Mouse (Mus musculus) midbrain, embryonic 13.5 days (tissue): ENCODE measurements around the gene Lama1. TPM values are rescaled to one million over a fixed set of nuclear protein-coding genes. Genes with fewer than 3 reads are reported as not detected.
"Not testable (repeated sequence)": the region's sequence is repeated elsewhere in the genome, so short reads cannot be mapped to it uniquely, and the experiment has no call there.

Source experiments
- ATAC-seq: fragments of 200-750 bp; cut with Nextera tagmentation; 2 replicates; pipeline ENCODE4 v1.8.0; 2017; ENCODE audit warnings: mild to moderate bottlenecking, moderate TSS enrichment, moderate library complexity
- H3K27ac ChIP-seq: fragments of 300-500 bp; sonication (generic); 2 replicates; pipeline ENCODE4 v1.5.1; 2015; ENCODE audit warnings: inconsistent platforms, mild to moderate bottlenecking, moderate library complexity
- H3K27me3 ChIP-seq: fragments of 300-500 bp; sonication (generic); 2 replicates; pipeline ENCODE4 v1.6.1; 2015; ENCODE audit warnings: mild to moderate bottlenecking, inconsistent platforms
- H3K36me3 ChIP-seq: fragments of 300-500 bp; sonication (generic); 2 replicates; pipeline ENCODE4 v1.6.1; 2015; ENCODE audit warnings: mild to moderate bottlenecking, inconsistent platforms
- H3K4me1 ChIP-seq: fragments of 300-500 bp; sonication (generic); replicated peaks from 2 replicates; pipeline ENCODE4 v1.6.1; 2015; ENCODE audit warnings: inconsistent platforms
- H3K4me2 ChIP-seq: fragments of 300-500 bp; sonication (generic); replicated peaks from 2 replicates; pipeline ENCODE4 v1.6.1; 2015; ENCODE audit warnings: moderate library complexity, mild to moderate bottlenecking, inconsistent platforms
- H3K4me3 ChIP-seq: fragments of 300-500 bp; sonication (generic); replicated peaks from 2 replicates; pipeline ENCODE4 v1.5.1; 2015; ENCODE audit warnings: mild to moderate bottlenecking, inconsistent platforms
- H3K9ac ChIP-seq: fragments of 300-500 bp; sonication (generic); replicated peaks from 2 replicates; pipeline ENCODE4 v1.6.1; 2015; ENCODE audit warnings: mild to moderate bottlenecking, inconsistent platforms
- H3K9me3 ChIP-seq: fragments of 300-500 bp; sonication (generic); 2 replicates; pipeline ENCODE4 v1.6.1; 2016; ENCODE audit warnings: mild to moderate bottlenecking, inconsistent platforms
- WGBS: fragments of 180-500 bp; shearing (Covaris S2); methylation state at CpG from one replicate; pipeline ENCODE4 v1.1.7; 2015; 5-methylcytosine and 5-hydroxymethylcytosine counted together
- polyA plus RNA-seq: library from polyadenylated mRNA; unstranded; fragments of >200 nt; fragmentation: Nextera tagmentation; extraction: Ambion mirVana; gene quantifications from 2 replicates; pipeline ENCODE4 v1.2.1, GENCODE M21; 2015

Lama1 gene
- polyA plus RNA-seq, 1 experiment from 2014 or later: 10.3 TPM

GRCm38 (mm10) chr17:67722578-67722977 is 25.5 kb downstream of the Lama1 start:
- Histone ChIP-seq H3K4me2 (no peak overlapping the region), H3K27ac (no peak overlapping the region), H3K9me3 (no peaks in the 10 kb centered on the region), H3K4me1 (0 out of 2 replicates have a peak, but pooled peaks cover 3% of the 10 kb centered on the region), H3K36me3 (peaks cover 11% of the 10 kb centered on the region; the same call in 1 of the 2 replicates), H3K27me3 (no peaks in the 10 kb centered on the region), H3K9ac (no peak overlapping the region), H3K4me3 (no peak overlapping the region)
- WGBS: 100% methylated on average over 1 of the region's 1 CpGs
- ATAC-seq: peak; percentile 57

GRCm38 (mm10) chr17:67723175-67724067 is 26.4 kb downstream of the Lama1 start:
- Histone ChIP-seq H3K36me3 (peaks cover 9% of the 10 kb centered on the region; the same call in 1 of the 2 replicates), H3K27ac (no peak overlapping the region), H3K4me2 (no peak overlapping the region)

GRCm38 (mm10) chr17:67726601-67727000 is 29.5 kb downstream of the Lama1 start:
- Histone ChIP-seq H3K4me2 (no peak overlapping the region), H3K27me3 (no peaks in the 10 kb centered on the region), H3K27ac (no peak overlapping the region), H3K4me3 (no peak overlapping the region), H3K9me3 (no peaks in the 10 kb centered on the region), H3K9ac (no peak overlapping the region), H3K4me1 (0 out of 2 replicates have a peak, but pooled peaks cover 3% of the 10 kb centered on the region), H3K36me3 (peaks cover 2% of the 10 kb centered on the region; the same call in 1 of the 2 replicates)
- 93% methylated on average over 11 of the region's 11 CpGs for WGBS
- ATAC-seq: no peak

More at GRCm38 (mm10) chr17:67723175-67724067, 26.4 kb downstream of the Lama1 start:
- 81% methylated on average over 14 of the region's 14 CpGs for WGBS
- Histone ChIP-seq H3K9me3 (no peaks in the 10 kb centered on the region), H3K4me1 (0 out of 2 replicates have a peak, but pooled peaks cover 3% of the 10 kb centered on the region), H3K9ac (no peak overlapping the region), H3K4me3 (no peak overlapping the region), H3K27me3 (no peaks in the 10 kb centered on the region)
- peak; percentile 12; the same call in 1 of the 2 replicates for ATAC-seq

- H3K27ac ChIP-seq: no peak overlapping the region
- no peak overlapping the region for H3K4me3 ChIP-seq
- ATAC-seq: no peak
- H3K9ac ChIP-seq: no peak overlapping the region
- H3K4me1 ChIP-seq: 0 out of 2 replicates have a peak, but pooled peaks cover 3% of the 10 kb centered on the region
- no peaks in the 10 kb centered on the region for H3K27me3 ChIP-seq
- H3K4me2 ChIP-seq: no peak overlapping the region
- peaks cover 2% of the 10 kb centered on the region; the same call in 1 of the 2 replicates for H3K36me3 ChIP-seq
- H3K9me3 ChIP-seq: no peaks in the 10 kb centered on the region
- WGBS: 77% methylated on average over 7 of the region's 7 CpGs
These were observed 31.7 kb downstream of the Lama1 start for GRCm38 (mm10) chr17:67728751-67729150.

GRCm38 (mm10) chr17:67731096-67731495 is 34.0 kb downstream of the Lama1 start:
- Histone ChIP-seq H3K9ac (no peak overlapping the region), H3K4me2 (no peak overlapping the region), H3K4me3 (no peak overlapping the region), H3K36me3 (peaks cover 6% of the 10 kb centered on the region), H3K9me3 (no peaks in the 10 kb centered on the region), H3K27ac (no peak overlapping the region), H3K27me3 (no peaks in the 10 kb centered on the region), H3K4me1 (no peaks in the 10 kb centered on the region)
- WGBS: 80% methylated on average over 3 of the region's 3 CpGs
- no peak for ATAC-seq

- H3K9me3 ChIP-seq: no peaks in the 10 kb centered on the region
- H3K4me3 ChIP-seq: no peak overlapping the region
- H3K4me2 ChIP-seq: no peak overlapping the region
- WGBS: 93% methylated on average over 11 of the region's 11 CpGs
- H3K36me3 ChIP-seq: peaks cover 6% of the 10 kb centered on the region
- H3K9ac ChIP-seq: no peak overlapping the region
- no peak for ATAC-seq
- no peak overlapping the region for H3K27ac ChIP-seq
- H3K27me3 ChIP-seq: no peaks in the 10 kb centered on the region
- H3K4me1 ChIP-seq: no peaks in the 10 kb centered on the region
These were observed 34.9 kb downstream of the Lama1 start for GRCm38 (mm10) chr17:67731964-67732363.

GRCm38 (mm10) chr17:67733516-67733915 is 36.5 kb downstream of the Lama1 start:
- Histone ChIP-seq H3K9ac (no peak overlapping the region), H3K27me3 (no peaks in the 10 kb centered on the region), H3K4me2 (no peak overlapping the region), H3K27ac (no peak overlapping the region), H3K4me1 (no peaks in the 10 kb centered on the region), H3K9me3 (no peaks in the 10 kb centered on the region), H3K4me3 (no peak overlapping the region), H3K36me3 (peaks cover 8% of the 10 kb centered on the region; the same call in 1 of the 2 replicates)
- 89% methylated on average over 12 of the region's 12 CpGs for WGBS
- ATAC-seq: no peak

- no peaks in the 10 kb centered on the region for H3K9me3 ChIP-seq
- H3K4me3 ChIP-seq: no peak overlapping the region
- no peak for ATAC-seq
- H3K4me1 ChIP-seq: no peaks in the 10 kb centered on the region
- H3K4me2 ChIP-seq: no peak overlapping the region
- no peaks in the 10 kb centered on the region for H3K27me3 ChIP-seq
- WGBS: 90% methylated on average over 6 of the region's 6 CpGs
- H3K36me3 ChIP-seq: peaks cover 15% of the 10 kb centered on the region
- no peak overlapping the region for H3K9ac ChIP-seq
- no peak overlapping the region for H3K27ac ChIP-seq
These were observed 38.7 kb downstream of the Lama1 start for GRCm38 (mm10) chr17:67735722-67736121.

- peaks cover 11% of the 10 kb centered on the region for H3K36me3 ChIP-seq
- H3K4me1 ChIP-seq, H3K9me3 ChIP-seq, H3K4me3 ChIP-seq, H3K4me2 ChIP-seq, ATAC-seq, H3K27me3 ChIP-seq, H3K27ac ChIP-seq, H3K9ac ChIP-seq: not testable (repeated sequence)
These were observed 44.2 kb downstream of the Lama1 start for GRCm38 (mm10) chr17:67741229-67741628.

GRCm38 (mm10) chr17:67764167-67764871 is 67.3 kb downstream of the Lama1 start:
- no peaks in the 10 kb centered on the region for H3K9me3 ChIP-seq
- no peak overlapping the region for H3K4me3 ChIP-seq
- no peak overlapping the region for H3K9ac ChIP-seq
- peak; percentile 48; the same call in 1 of the 2 replicates for ATAC-seq
- H3K36me3 ChIP-seq: peaks cover 12% of the 10 kb centered on the region
- no peaks in the 10 kb centered on the region for H3K27me3 ChIP-seq
- H3K4me2 ChIP-seq: no peak overlapping the region
- 72% methylated on average over 9 of the region's 9 CpGs for WGBS
- H3K4me1 ChIP-seq: 0 out of 2 replicates have a peak, but pooled peaks cover 4% of the 10 kb centered on the region
- no peak overlapping the region for H3K27ac ChIP-seq

- no peak overlapping the region for H3K4me2 ChIP-seq
- 0 out of 2 replicates have a peak, but pooled peaks cover 4% of the 10 kb centered on the region for H3K4me1 ChIP-seq
- ATAC-seq: 0 out of 2 replicates have a peak, but pooled peaks have one; percentile 55
- H3K9me3 ChIP-seq: no peaks in the 10 kb centered on the region
- WGBS: 56% methylated on average over 8 of the region's 8 CpGs
- H3K9ac ChIP-seq: no peak overlapping the region
- H3K4me3 ChIP-seq: no peak overlapping the region
- H3K27ac ChIP-seq: no peak overlapping the region
- peaks cover 27% of the 10 kb centered on the region for H3K36me3 ChIP-seq
- no peaks in the 10 kb centered on the region for H3K27me3 ChIP-seq
These were observed 76.5 kb downstream of the Lama1 start for GRCm38 (mm10) chr17:67773608-67774007.

- H3K9me3 ChIP-seq: no peaks in the 10 kb centered on the region
- 76% methylated on average over 9 of the region's 9 CpGs for WGBS
- H3K9ac ChIP-seq: no peak overlapping the region
- no peak for ATAC-seq
- 0 out of 2 replicates have a peak, but pooled peaks cover 4% of the 10 kb centered on the region for H3K4me1 ChIP-seq
- H3K4me2 ChIP-seq: no peak overlapping the region
- no peak overlapping the region for H3K4me3 ChIP-seq
- peaks cover 15% of the 10 kb centered on the region for H3K36me3 ChIP-seq
- H3K27me3 ChIP-seq: no peaks in the 10 kb centered on the region
- H3K27ac ChIP-seq: no peak overlapping the region
These were observed 79.7 kb downstream of the Lama1 start for GRCm38 (mm10) chr17:67776764-67777163.
